Mouse (Mus musculus) kidney, adult 9 months (tissue): ENCODE results near the gene Asb11.
A peak's percentile ranks its signal among the peaks of the same experiment; 100 is the strongest.

Experiments used
- DNase-seq: peaks from one replicate; pipeline ENCODE4 v3.0.0; 2022

Gene Asb11

DNA sequence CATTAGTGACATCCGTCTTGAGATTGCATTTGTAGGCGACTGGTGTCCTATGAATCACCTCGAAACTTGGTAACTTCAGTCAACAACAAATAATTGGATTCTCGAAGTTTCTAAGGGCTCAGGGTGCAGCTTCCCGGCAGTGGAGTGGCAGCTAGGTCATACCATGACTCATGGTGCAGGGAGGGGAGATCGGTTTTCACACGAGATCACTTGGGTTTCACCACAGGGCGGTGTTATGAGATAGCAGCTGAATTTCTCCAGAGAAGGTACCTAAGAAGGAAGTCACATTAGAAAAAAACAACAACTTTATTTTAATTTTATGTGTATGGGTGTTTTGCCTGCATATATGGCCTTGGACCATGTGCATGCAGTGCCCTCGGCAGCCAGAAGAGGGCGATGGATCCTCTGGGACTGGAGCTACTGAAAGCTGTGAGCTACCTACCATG lies 9.3 kb downstream of the Asb11 start:
- DNase-seq = no peak

DNA sequence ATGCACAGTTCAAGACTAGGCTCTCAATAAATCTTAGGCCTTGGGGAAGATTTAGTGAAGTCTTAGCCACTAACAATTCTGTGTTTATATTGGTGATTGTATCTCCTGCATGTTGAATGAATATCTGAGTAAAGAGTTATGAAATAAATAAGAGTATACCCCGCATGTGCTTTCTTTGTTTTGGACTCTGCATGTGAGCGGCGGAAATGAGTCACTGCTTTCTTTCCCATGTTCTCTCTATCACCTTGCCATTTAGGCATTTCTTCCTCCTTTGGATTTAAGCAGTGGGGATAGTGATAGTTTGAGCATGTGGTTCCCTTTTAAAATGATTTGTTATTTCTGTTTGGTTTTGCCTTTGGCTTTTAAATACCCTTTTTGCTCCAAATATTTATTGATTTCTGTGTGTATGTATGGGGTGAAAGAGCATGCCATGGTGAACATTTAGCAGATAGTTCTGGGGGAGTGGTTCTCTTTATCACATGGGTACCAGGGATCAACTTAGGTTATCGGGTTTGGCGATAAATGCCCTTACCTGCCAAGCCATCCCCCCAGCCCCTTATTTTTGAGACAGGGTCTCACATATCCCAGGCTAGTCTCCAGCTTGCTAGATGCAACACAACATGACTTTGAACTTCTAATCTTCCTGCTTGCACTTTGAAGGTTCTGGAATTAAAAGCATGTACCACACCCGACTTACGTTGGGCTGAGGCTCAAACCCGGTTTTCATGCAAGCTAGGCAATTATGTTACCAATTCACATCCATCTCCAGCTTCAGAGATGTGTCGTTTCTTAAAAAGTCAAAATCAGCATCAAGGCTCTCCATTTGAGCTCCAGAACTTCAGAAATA lies 10.3 kb downstream of the Asb11 start:
- DNase-seq = no peak

DNA sequence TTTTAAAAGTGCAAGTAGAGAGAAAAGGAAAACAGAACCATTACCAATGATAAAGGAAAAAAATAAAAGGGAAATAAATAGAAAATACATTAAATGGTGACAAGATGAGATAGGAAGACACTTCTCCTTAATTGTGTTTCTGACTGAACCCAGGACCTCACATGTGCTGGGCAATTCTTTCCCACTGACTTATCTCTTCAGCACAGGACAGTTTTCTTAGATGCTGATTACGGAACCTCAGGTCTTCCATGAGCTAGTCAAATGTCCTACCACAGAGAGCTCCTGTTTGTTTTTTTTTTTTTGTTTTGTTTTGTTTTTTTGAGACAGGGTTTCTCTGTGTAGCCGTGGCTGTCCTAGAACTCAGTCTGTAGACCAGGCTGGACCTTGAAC lies 10.9 kb downstream of the Asb11 start:
- DNase-seq = no peak

DNA sequence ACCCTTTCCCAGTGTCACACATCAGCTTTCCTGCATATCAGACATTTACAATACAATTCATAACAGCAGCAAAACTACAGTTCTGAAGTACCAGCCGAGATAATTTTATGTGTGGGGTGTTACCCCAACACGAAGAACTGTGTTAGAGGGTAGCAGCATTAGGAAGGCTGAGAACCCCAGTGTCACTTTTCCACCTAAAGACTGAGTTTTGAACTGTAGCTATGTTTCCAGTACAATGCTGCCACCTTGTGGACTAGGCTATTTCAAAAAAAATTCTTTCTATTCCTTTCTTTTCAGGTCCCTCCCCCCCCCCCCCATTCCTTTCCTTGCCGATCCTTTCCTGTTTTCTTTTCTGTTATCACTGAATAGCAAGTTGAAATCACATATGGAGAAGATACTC lies 12.4 kb downstream of the Asb11 start:
- DNase-seq = peak; percentile 77

DNA sequence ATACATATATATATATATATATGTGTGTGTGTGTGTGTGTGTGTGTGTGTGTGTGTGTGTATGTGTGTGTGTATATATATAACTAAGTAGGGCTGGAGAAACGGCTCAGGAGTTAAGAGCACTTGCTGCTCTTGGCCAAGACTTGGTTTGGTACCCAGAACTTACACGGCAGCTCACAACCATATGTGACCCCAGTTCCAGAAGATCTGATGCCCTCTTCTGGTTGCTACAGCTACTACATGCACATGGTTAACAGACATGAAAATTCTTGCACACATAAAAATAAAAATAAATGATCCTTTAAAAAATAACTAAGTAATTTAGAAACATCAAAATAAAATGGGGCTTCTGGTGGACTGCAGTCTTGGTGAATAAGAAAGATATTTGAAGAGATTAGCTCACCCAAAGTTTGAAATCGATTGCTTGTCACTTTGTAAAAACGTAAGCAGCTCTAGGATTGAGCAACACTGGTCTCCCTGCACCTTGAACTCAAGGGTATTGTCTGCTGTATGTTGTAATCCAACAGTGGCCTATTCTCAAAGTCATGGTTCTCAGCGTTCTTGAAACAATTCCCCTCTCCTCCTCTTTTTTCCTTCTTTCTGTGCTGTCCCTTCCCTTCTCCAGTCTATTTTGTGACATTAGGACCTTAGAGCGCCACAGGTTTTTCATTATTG lies 22.5 kb downstream of the Asb11 start:
- peak; percentile 24 for DNase-seq

DNA sequence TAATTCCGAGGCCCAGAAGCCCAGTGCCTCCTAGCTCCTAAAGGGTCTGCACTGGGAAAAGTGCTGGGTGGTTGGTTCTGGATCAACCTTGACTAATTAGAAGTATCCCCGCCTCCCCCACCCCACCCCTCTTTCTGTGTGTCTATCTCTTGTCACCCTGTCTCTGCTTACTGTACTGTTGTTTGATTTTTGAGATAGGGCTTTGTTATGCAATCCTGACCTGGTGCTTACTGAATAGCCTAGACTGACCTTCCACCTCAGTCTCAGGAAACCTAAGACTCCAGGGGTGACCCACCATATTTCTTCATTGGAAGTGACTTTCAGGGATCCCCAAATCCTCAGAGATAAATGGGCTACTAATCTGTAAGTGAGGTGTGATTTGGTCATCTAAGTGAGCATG lies 65.5 kb downstream of the Asb11 start:
- DNase-seq = no peak

DNA sequence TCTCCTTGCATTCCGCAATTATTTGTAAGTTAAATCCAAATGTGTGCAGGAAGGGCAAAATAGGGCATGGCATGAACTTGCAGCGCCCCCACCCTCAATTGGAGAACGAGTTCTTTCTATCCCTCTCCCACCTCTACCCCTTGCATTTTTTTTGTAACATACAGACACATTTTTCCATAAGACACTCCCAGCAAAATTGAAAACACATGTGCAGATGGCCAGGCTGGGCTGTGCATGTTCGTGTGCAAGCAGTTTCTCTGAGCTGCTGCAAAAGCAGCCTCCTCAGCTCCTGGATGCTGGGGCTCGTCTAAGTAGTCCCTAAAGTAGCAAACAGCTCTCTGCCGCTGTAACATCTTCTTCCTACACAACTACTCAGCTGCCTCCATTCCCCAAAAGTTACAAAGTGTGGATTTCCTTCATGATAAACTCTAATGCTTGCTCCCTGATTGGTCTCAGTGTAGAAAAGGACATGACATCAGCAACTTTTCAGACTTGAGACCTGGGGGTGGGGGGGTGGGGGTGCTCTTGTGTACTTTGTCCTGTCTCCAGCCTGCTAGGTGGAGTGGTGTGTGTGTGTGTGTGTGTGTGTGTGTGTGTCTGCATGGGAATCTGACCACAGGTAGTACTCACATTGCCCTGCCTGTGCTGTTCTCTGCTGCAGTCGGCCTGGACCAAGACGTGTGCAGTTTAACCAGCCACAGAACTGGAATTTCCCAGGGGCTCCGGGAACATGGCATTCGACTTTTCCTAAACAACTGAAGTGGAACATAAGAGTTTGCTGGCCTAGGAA lies 69.1 kb downstream of the Asb11 start, which contains the start of gene Asb9:
Asb9 (plus strand) TSS at position 619 of the 790 bp plus-strand sequence.
- peak; percentile 77 for DNase-seq

DNA sequence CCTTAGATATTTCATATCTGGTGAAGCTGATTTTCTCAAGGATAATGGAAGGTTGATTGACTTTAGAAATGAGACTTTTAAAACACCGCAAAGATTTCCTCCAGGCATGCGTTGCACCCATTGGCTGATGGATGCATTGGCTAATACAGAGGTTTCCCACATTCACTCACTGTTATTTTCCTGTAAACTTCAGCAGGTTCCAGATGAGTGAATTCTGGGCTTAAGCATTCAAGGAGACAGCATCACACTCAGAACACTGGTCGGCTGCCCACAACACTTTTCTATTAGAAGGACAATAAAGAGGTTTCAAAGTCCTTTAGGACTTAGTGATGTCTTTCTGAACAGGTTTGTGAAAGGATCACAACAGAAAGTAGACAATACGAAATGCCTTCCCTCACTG lies 70.3 kb downstream of the Asb11 start:
- peak; percentile 53 for DNase-seq

DNA sequence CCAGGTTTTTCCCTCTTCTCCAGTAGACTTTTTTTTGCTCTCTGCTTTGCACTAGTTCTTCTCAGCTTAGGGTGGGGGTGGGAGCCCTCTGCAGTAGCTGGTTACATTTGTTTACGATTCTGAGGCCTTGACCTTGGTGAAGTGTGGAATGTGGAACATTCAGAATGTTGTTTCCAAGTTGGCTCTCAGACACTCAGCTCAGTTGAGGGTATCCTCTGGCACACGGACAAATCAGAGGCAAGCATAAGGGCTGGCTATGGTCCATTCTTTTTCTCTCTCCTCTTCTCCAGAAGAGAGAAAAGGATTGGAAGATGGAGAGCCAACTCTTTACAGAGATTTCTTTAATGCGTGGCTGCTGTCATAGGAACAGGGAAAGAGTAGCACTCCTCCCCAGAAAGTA lies 71.9 kb downstream of the Asb11 start:
- no peak for DNase-seq
